Mouse (Mus musculus) MEL (cell line): ENCODE results near the gene Frmd6. TPM values are rescaled to one million over a fixed set of nuclear protein-coding genes. Genes with fewer than 3 reads are reported as not detected.

Experiments
- DNase-seq: peaks from one replicate; pipeline ENCODE4 v3.0.0; 2011; ENCODE audit warnings: low read depth, low spot score
- H3K27ac ChIP-seq: 2 replicates; pipeline ENCODE4 v1.5.1; 2012; ENCODE audit warnings: low read depth, mild to moderate bottlenecking, control low read depth, low read length, moderate library complexity; ENCODE audit not compliant: control insufficient read depth
- H3K27me3 ChIP-seq, 2 experiments: fragments of 150-350 bp in 1 of 2; sonication (generic) in 1 of 2; 2 replicates each; pipeline ENCODE4 v1.6.1; 2012; ENCODE audit warnings: low read length in 2 of 2, mild to moderate bottlenecking in 2 of 2, improper control_type of control experiment in 1 of 2, moderate library complexity in 1 of 2; ENCODE audit not compliant: insufficient read depth in 2 of 2, control insufficient read depth in 1 of 2
- H3K36me3 ChIP-seq, 2 experiments: 2 replicates each; pipeline ENCODE4 v1.6.1; 2012 to 2014; ENCODE audit warnings: low read length in 2 of 2, improper control_type of control experiment in 1 of 2, inconsistent platforms in 1 of 2, mild to moderate bottlenecking in 1 of 2; ENCODE audit not compliant: insufficient read depth in 2 of 2, control insufficient read depth in 1 of 2
- H3K4me1 ChIP-seq, 2 experiments: fragments of 150-350 bp in 1 of 2; sonication (generic) in 1 of 2; 2 replicates each; pipeline ENCODE4 v1.6.1; 2012; ENCODE audit warnings: low read length in 2 of 2, improper control_type of control experiment in 1 of 2, mild to moderate bottlenecking in 1 of 2; ENCODE audit not compliant: insufficient read depth in 2 of 2, control insufficient read depth in 1 of 2
- H3K4me3 ChIP-seq, 2 experiments: fragments of 150-350 bp in 1 of 2; sonication (generic) in 1 of 2; 2 replicates each; pipeline ENCODE4 v1.5.1; 2012; ENCODE audit warnings: low read depth in 2 of 2, low read length in 2 of 2, mild to moderate bottlenecking in 2 of 2, moderate library complexity in 2 of 2, control low read depth in 1 of 2, improper control_type of control experiment in 1 of 2; ENCODE audit not compliant: control insufficient read depth in 1 of 2, insufficient read depth in 1 of 2
- H3K79me2 ChIP-seq: 2 replicates; pipeline ENCODE4 v1.6.1; 2012; ENCODE audit warnings: mild to moderate bottlenecking, low read length, moderate library complexity; ENCODE audit not compliant: control insufficient read depth, poor library complexity, insufficient read depth
- H3K9ac ChIP-seq: 2 replicates; pipeline ENCODE4 v1.6.1; 2012; ENCODE audit warnings: low read depth, mild to moderate bottlenecking, control low read depth, low read length, moderate library complexity; ENCODE audit not compliant: control insufficient read depth, poor library complexity, severe bottlenecking
- H3K9me3 ChIP-seq: fragments of 150-350 bp; sonication (generic); replicated peaks from 2 replicates; pipeline ENCODE4 v1.6.1; 2012; ENCODE audit warnings: mild to moderate bottlenecking, low read length, improper control_type of control experiment, moderate library complexity; ENCODE audit not compliant: insufficient read depth
- BHLHE40 ChIP-seq: IDR thresholded peaks from 2 replicates; pipeline ENCODE4 v1.6.1; 2012; ENCODE audit warnings: low read depth, mild to moderate bottlenecking, inconsistent platforms, low read length, improper control_type of control experiment, borderline replicate concordance
- CHD1 ChIP-seq: IDR thresholded peaks from 2 replicates; pipeline ENCODE4 v1.6.1; 2012; ENCODE audit warnings: low read depth, mild to moderate bottlenecking, inconsistent platforms, low read length, improper control_type of control experiment
- CHD2 ChIP-seq: IDR thresholded peaks from 2 replicates; pipeline ENCODE4 v1.6.1; 2011; ENCODE audit warnings: low read length, improper control_type of control experiment
- EP300 ChIP-seq, 2 experiments: IDR thresholded peaks; 2 replicates each; pipeline ENCODE4 v1.6.1; 2011; ENCODE audit warnings: improper control_type of control experiment in 2 of 2, low read length in 2 of 2, low read depth in 1 of 2, mild to moderate bottlenecking in 1 of 2
- GATA1 ChIP-seq: IDR thresholded peaks from 2 replicates; pipeline ENCODE4 v1.6.1; 2011; ENCODE audit warnings: low read depth, low read length, improper control_type of control experiment
- HCFC1 ChIP-seq: IDR thresholded peaks from 2 replicates; pipeline ENCODE4 v1.6.1; 2012; ENCODE audit warnings: low read depth, mild to moderate bottlenecking, inconsistent platforms, low read length, improper control_type of control experiment, moderate library complexity
- MAFK ChIP-seq: IDR thresholded peaks from 2 replicates; pipeline ENCODE4 v1.6.1; 2011; ENCODE audit warnings: low read depth, mild to moderate bottlenecking, low read length, improper control_type of control experiment, borderline replicate concordance
- MXI1 ChIP-seq: IDR thresholded peaks from 2 replicates; pipeline ENCODE4 v1.6.1; 2011; ENCODE audit warnings: mild to moderate bottlenecking, low read depth, low read length, improper control_type of control experiment
- NELFE ChIP-seq: IDR thresholded peaks from 2 replicates; pipeline ENCODE4 v1.6.1; 2011; ENCODE audit warnings: low read depth, low read length, improper control_type of control experiment
- NRF1 ChIP-seq: IDR thresholded peaks from 2 replicates; pipeline ENCODE4 v1.6.1; 2014; ENCODE audit warnings: low read depth, mild to moderate bottlenecking, inconsistent platforms, low read length, improper control_type of control experiment, moderate library complexity; ENCODE audit not compliant: poor library complexity, insufficient read depth, severe bottlenecking
- POLR2AphosphoS2 ChIP-seq: IDR thresholded peaks from 2 replicates; pipeline ENCODE4 v1.6.1; 2011; ENCODE audit warnings: low read length, improper control_type of control experiment
- POLR2AphosphoS5 ChIP-seq: IDR thresholded peaks from 2 replicates; pipeline ENCODE4 v1.6.1; 2012; ENCODE audit warnings: low read depth, borderline replicate concordance, mild to moderate bottlenecking, inconsistent platforms, low read length, moderate library complexity, mixed read lengths
- SMC3 ChIP-seq: IDR thresholded peaks from 2 replicates; pipeline ENCODE4 v1.6.1; 2011; ENCODE audit warnings: low read depth, low read length, improper control_type of control experiment
- TBP ChIP-seq: IDR thresholded peaks from 2 replicates; pipeline ENCODE4 v1.8.0; 2011; ENCODE audit warnings: low read depth, low read length, improper control_type of control experiment
- TCF12 ChIP-seq: IDR thresholded peaks from 2 replicates; pipeline ENCODE4 v1.6.1; 2014; ENCODE audit warnings: low read depth, mild to moderate bottlenecking, inconsistent platforms, low read length, improper control_type of control experiment, moderate library complexity
- USF1 ChIP-seq: IDR thresholded peaks from 2 replicates; pipeline ENCODE4 v1.6.1; 2014; ENCODE audit warnings: low read depth, mild to moderate bottlenecking, inconsistent platforms, low read length, improper control_type of control experiment, moderate library complexity
- USF2 ChIP-seq, 2 experiments: IDR thresholded peaks; 2 replicates each; pipeline ENCODE4 v1.6.1; 2011 to 2012; ENCODE audit warnings: improper control_type of control experiment in 2 of 2, low read length in 2 of 2, borderline replicate concordance in 1 of 2, inconsistent platforms in 1 of 2, low read depth in 1 of 2, mild to moderate bottlenecking in 1 of 2; ENCODE audit not compliant: insufficient read depth in 1 of 2
- ZC3H11A ChIP-seq: IDR thresholded peaks from 2 replicates; pipeline ENCODE4 v1.6.1; 2012; ENCODE audit warnings: low read depth, mild to moderate bottlenecking, inconsistent platforms, low read length, improper control_type of control experiment
- ZKSCAN1 ChIP-seq: IDR thresholded peaks from 2 replicates; pipeline ENCODE4 v1.6.1; 2012; ENCODE audit warnings: low read depth, mild to moderate bottlenecking, inconsistent platforms, low read length, improper control_type of control experiment, moderate library complexity
- polyA plus RNA-seq, 2 experiments: library from polyadenylated mRNA; stranded (reverse) in 1 of 2; unstranded in 1 of 2; fragments of >175 nt in 1 of 2; fragments of >200 nt in 1 of 2; gene quantifications; 2 replicates each; pipeline versions ENCODE4 v1.2.1 to v1.2.4; 2012; ENCODE audit warnings: low replicate concordance in 2 of 2, low read depth in 1 of 2; ENCODE audit not compliant: insufficient read length in 2 of 2, insufficient read depth in 1 of 2, missing spikeins in 1 of 2
- total RNA-seq: library from RNA; depleted of rRNA; stranded (reverse); fragments of 300-350 nt; gene quantifications from 2 replicates; pipeline ENCODE4 v1.2.3, GENCODE M21; 2012

The Frmd6 gene
- total and polyA plus RNA-seq, 3 experiments = 3.7 to 5.0 TPM; not detected in 1

DNA sequence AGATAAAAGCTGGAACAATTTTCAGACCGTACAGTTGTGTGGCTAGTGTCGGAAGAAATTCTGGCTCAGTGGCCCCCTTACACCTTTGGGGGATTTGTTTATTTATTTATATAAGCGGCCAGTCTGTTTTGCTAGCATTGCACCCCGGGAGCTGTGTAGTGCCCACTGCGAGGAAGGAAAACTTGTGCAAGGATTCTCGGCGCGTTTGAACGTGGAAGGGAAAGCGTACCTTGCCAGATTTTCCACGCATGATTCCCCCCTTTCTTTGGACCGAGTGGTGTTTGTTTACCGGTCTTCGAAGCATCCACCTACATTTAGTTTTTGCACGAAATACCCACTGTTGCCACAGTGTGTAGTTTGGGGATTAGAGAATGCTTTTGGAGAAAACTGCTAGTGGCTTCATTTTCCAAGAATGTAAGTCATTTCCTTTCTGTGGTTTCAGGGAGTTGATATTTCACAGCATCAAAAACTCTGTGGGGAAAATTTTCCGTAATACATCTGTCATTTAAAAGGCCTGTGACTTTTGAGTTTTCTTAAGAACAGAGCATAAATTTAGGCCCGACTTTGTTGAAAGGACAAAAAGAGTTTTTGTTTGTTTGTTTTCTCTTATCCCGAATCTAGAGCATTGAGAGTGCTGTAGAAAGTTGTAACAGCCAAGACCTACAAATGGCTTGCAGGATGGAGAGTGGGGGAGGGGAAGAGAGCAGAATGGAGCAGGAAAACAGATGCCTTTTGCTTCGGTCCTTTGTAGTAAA is 1.2 kb downstream of the Frmd6 start:
- TF ChIP-seq USF2 (IDR thresholded peaks at IDR 0.05; ENCODE audit: borderline replicate concordance in 1 of 2, insufficient read depth in 1 of 2, low read depth in 1 of 2, low read length in 2 of 2) (no peak), MXI1 (no peak), MAFK (no peak), ZKSCAN1 (no peak), NRF1 (no peak), POLR2AphosphoS5 (no peak), BHLHE40 (no peak), EP300 (IDR thresholded peaks at IDR 0.05; ENCODE audit: low read depth in 1 of 2, low read length in 2 of 2) (no peak), HCFC1 (no peak), POLR2AphosphoS2 (no peak), USF1 (no peak), CHD1 (no peak), NELFE (no peak), TCF12 (no peak), SMC3 (no peak), TBP (no peak), GATA1 (no peak), ZC3H11A (no peak), CHD2 (no peak)
- TF ChIP-seq, all 39 proteins: peak for 0

More for the DNA sequence above, 1.2 kb downstream of the Frmd6 start:
- no peaks in the 10 kb centered on the region for H3K9me3 ChIP-seq
- peak overlapping the region; percentile 56 to 70 for H3K4me3 ChIP-seq
- H3K9ac ChIP-seq = peak overlapping the region; percentile 76
- H3K4me1 ChIP-seq = peaks cover 0 to 5% of the 10 kb centered on the region in 2 experiments; a peak in 2 of 4 replicates
- no peak overlapping the region for H3K27ac ChIP-seq
- peak; percentile 33 for DNase-seq
- H3K79me2 ChIP-seq = no peaks in the 10 kb centered on the region; the same call in 1 of the 2 replicates
- peaks cover 5 to 7% of the 10 kb centered on the region in 2 experiments; a peak in 3 of 4 replicates for H3K27me3 ChIP-seq
- H3K36me3 ChIP-seq = peaks cover 0 to 9% of the 10 kb centered on the region in 2 experiments; a peak in 2 of 4 replicates
